Mouse (Mus musculus) spleen, adult 10 weeks (tissue): ENCODE data around the gene Poc1b. TPM values are rescaled to one million over a fixed set of nuclear protein-coding genes. Genes with fewer than 3 reads are reported as not detected.

ENCODE experiments used
- polyA plus RNA-seq: library from polyadenylated mRNA; stranded (reverse); fragments of 350-450 nt; fragmentation: Illumina TruSeq; extraction: RNeasy Lipid Tissue Mini Kit (QIAGEN cat#74804); gene quantifications from one replicate; pipeline ENCODE4 v1.2.3, GENCODE M21; 2015; ENCODE audit warnings: low replicate concordance; ENCODE audit not compliant: insufficient read depth

The Poc1b gene
- polyA plus RNA-seq = 20.8 TPM

GRCm38 (mm10) chr10:99106703-99107631 is at the start of gene Poc1b:
Poc1b (plus strand) TSS chr10:99107036.

GRCm38 (mm10) chr10:99107964-99108363 is 1.1 kb downstream of the Poc1b start, which contains the start of gene Galnt4:
Galnt4 (plus strand) TSS chr10:99108159.

GRCm38 (mm10) chr10:99126225-99126624 is 19.4 kb downstream of the Poc1b start, which contains the start of gene Phxr2:
Phxr2 (minus strand) TSS chr10:99126325.

Other genes starting within 250 kb of the Poc1b start
- gene Atp2b1, start 192.6 kb upstream of the Poc1b start, polyA plus RNA-seq = 83.9 TPM
- 18.1 TPM for gene Galnt4, start 1.1 kb downstream of the Poc1b start, polyA plus RNA-seq
- gene Phxr2, start 19.3 kb downstream of the Poc1b start, polyA plus RNA-seq = 0.50 TPM
- gene Dusp6, start 156.2 kb downstream of the Poc1b start, polyA plus RNA-seq = 56.7 TPM